Mouse (Mus musculus) neural tube, embryonic 10.5 days (tissue): ENCODE results near the gene Kcnk6.
"Not testable (repeated sequence)": the region's sequence is repeated elsewhere in the genome, so short reads cannot be mapped to it uniquely, and the experiment has no call there.

Experiments used
- DNase-seq: peaks from one replicate; pipeline ENCODE4 v3.0.0-alpha.2; 2017; ENCODE audit warnings: low spot score; ENCODE audit errors: extremely low spot score

The Kcnk6 gene

GRCm38 (mm10) chr7:29247314-29247700, 15.0 kb upstream of the Kcnk6 start:
- DNase-seq = peak; percentile 89

GRCm38 (mm10) chr7:29246619-29247313, 14.5 kb upstream of the Kcnk6 start:
- DNase-seq = no peak

DNA sequence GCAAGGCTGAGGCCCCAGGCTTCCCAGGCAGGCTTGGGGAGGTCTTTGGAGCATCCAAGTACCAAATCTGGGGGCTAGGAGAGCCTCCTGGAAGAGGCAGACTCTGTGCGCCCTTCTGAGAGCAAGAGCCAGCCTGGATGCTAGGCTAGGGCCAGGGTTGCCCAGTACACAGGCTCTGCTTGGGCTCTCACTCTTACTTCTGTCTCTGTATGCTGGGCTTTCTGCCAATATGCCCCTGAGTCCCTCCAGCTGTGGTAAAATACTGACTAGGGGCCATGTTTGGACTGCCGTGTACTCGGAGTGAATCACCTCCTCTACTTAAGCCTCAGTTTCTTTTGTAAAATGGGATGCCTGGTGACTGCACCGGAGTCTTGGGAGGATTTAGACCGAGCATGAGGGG, 13.7 kb upstream of the Kcnk6 start:
- no peak for DNase-seq

DNA sequence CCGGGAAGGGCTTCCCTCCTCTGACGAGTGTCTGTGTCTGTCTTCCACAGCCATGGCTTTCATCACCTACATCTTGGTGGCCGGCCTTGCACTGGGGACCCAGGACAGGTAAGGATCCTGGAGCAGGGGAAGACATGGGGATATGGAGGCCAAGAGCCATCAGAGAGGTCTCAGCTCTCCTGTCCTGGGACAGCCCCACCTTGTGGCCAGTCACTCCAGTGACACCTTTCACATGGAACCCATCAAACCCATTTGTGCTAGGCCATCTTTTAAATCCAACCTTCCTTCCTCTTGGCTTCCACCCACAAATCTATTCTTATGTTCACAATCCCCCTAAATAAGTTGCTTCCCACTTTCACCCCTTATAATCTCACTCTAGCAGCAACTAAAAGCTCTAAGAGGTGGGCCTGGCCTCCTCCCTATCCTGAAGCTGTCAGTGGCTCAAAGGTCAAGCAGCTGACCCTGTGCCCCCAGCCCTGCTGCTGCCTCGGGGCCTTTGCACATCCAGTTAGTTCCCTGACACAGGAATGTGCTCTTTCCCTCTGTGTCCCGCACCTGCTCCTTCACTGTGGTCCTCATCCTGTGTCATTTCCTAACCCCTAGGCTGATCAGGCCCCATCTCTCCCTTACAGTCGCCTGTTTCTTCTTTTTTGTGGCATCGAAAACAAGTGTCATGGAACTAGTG, 12.6 kb upstream of the Kcnk6 start:
- no peak for DNase-seq

GRCm38 (mm10) chr7:29238019-29238967, 6.0 kb upstream of the Kcnk6 start, which contains the start of gene Yif1b:
Gene Yif1b, plus strand, starts transcription at chr7:29238329.
- peak; percentile 98 for DNase-seq

- DNase-seq = not testable (repeated sequence)
Measured at GRCm38 (mm10) chr7:29237596-29237995, 5.3 kb upstream of the Kcnk6 start.

DNA sequence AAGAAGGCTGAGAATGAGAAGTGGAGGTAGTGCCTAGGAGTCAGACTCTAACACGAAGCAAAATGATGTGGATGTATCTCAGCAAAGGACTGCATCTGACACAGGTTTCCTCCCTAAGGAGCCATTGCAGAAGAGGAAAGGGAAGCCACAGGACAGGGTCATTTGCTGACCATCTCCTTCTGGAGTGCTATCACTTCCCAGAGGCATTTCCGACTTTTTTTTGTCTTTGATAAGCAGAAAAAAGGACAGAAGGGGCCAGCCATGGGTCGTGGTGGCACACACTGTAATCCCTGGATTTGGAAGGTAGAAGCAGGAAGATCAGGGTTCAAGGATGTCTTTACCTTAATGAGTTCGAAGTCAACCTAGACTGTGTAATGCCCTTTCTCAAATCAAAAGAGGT, 4.3 kb upstream of the Kcnk6 start:
- DNase-seq = no peak

DNA sequence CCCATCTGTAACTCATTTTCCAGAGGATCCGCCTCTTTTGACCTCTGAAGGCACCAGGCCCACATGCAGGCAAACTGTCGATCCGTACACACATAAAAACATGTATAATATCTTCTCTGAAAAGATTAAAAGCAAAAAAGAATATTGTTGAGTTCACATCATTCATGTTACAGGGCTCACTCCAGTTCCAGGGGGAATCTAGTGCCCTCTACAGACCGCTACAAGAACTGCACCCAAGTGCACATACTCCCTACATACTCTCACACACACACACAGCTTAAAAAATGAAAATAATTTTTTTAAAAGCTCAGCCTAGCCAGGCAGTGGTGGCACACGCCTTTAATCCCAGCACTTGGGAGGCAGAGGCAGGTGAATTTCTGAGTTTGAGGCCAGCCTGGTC, 2.3 kb upstream of the Kcnk6 start:
- DNase-seq = no peak

DNA sequence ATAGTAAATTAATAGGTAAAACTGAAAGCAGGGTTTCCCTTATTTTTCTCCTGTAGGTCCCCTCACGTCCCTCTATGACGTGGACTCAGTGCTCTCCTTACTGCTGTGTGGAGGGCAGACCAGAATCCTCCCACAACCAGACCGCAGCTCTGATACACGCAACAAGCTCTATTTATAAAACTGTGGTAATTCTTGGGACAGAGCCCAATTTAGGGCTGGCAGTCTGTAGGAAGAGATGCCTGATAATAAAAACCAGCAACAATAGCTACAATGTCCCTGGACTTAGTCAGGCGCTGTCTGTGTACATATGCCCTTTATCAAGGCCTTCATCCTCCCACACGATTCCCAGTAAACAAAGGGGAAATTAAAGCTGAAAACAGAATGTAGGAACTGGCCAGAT, 1.4 kb upstream of the Kcnk6 start:
- DNase-seq = no peak

- DNase-seq = no peak
Measured at GRCm38 (mm10) chr7:29231517-29231916, 798 bp downstream of the Kcnk6 start.

DNA sequence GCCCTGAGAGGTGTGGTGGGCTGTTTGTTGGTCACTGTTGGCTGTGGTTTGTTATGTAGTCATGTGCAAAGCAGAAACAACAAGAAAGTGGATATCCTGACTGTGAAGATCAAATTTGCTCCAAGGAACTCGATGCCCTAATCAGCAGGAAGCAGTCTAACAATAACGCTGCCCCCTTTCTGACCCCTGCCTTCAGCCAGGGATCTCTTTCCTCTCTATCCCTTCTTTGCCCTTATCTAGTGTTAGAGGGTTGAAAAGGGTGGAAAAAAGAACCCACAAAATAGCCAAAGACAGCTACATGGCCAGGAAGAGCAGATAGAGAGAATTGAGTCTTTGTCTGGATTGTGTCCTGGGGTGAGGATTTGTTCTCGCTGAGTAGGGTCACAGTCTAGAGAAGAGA, 1.8 kb downstream of the Kcnk6 start:
- no peak for DNase-seq

GRCm38 (mm10) chr7:29228202-29228601, 4.1 kb downstream of the Kcnk6 start:
- DNase-seq = no peak

GRCm38 (mm10) chr7:29225520-29225919, 6.8 kb downstream of the Kcnk6 start:
- no peak for DNase-seq

GRCm38 (mm10) chr7:29224756-29225394, 7.4 kb downstream of the Kcnk6 start:
- no peak for DNase-seq

DNA sequence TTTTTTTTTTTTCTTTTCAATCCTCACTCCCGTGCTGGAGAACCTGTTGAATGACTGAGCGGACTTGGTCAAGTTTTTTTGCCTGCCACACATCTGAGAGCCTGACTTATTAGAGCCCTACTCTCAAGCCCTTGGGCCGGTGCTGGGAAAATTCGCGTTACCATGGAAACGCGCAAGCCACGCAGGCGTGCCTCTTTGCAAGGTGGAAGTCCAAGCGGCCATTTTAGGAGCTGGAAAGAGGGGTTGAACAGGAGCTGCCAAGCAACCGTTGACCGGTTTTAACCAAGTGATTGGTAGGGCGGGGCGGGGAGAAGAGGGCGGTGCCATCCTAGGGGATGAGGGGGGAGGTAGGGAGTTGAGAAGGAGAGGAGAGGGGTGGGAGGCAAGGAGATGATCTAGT, 17.5 kb downstream of the Kcnk6 start:
- DNase-seq = no peak

GRCm38 (mm10) chr7:29214236-29214635, 18.1 kb downstream of the Kcnk6 start:
- no peak for DNase-seq

GRCm38 (mm10) chr7:29213675-29214082, 18.6 kb downstream of the Kcnk6 start, which contains the start of gene Catsperg1:
Gene Catsperg1, minus strand, starts transcription at chr7:29214035.
- peak; percentile 69 for DNase-seq

- not testable (repeated sequence) for DNase-seq
Measured at GRCm38 (mm10) chr7:29212775-29213560, 19.3 kb downstream of the Kcnk6 start.

GRCm38 (mm10) chr7:29212199-29212765, 20.0 kb downstream of the Kcnk6 start:
- no peak for DNase-seq
